Mouse (Mus musculus): Measurements from ENCODE around the gene Helt. TPM values are rescaled to one million over a fixed set of nuclear protein-coding genes. Genes with fewer than 3 reads are reported as not detected.
"Not testable (repeated sequence)": the region's sequence is repeated elsewhere in the genome, so short reads cannot be mapped to it uniquely, and the experiment has no call there.

The Helt gene
- total RNA-seq, 2 experiments from 2014 or later = not detected

- no peak for DNase-seq (ENCODE audit: low spot score in 2 of 2)
Measured at GRCm38 (mm10) chr8:46298847-46299246, 4.4 kb upstream of the Helt start.

- no peak for DNase-seq (ENCODE audit: low spot score in 2 of 2)
Measured at GRCm38 (mm10) chr8:46296551-46296950, 2.1 kb upstream of the Helt start.

GRCm38 (mm10) chr8:46295951-46296350, 1.5 kb upstream of the Helt start:
- no peak for DNase-seq (ENCODE audit: low spot score in 2 of 2)

- no peak for DNase-seq (ENCODE audit: low spot score in 2 of 2)
Measured at GRCm38 (mm10) chr8:46295101-46295534, 647 bp upstream of the Helt start.

GRCm38 (mm10) chr8:46293741-46294151, 725 bp downstream of the Helt start:
- peak in 1 of 2 experiments; percentile 20 for DNase-seq (ENCODE audit: low spot score in 2 of 2)

DNA sequence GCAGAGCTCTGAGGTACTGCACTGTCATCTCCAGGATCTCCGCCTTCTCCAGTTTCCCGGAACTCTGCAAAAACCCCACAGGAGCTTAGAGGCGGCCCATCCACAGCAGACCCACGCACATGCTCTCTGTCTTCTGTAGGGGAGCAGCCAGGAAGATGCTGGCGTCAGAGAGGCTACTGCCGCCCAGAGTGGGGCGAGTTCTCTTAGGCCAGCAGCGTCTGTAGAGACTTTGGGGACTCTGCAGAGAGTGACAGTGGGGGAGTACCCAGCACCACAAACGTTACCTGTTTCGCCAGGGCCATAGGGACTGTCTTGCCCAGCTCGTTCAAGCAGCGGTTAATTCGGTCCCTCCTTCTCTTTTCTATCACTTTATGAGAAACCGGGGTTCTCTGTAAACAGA, 1.3 kb downstream of the Helt start:
- no peak for DNase-seq (ENCODE audit: low spot score in 2 of 2)

- DNase-seq (ENCODE audit: low spot score in 2 of 2) = no peak
Measured at GRCm38 (mm10) chr8:46291931-46292675, 2.4 kb downstream of the Helt start.

- DNase-seq (ENCODE audit: low spot score in 2 of 2) = no peak
Measured at GRCm38 (mm10) chr8:46289274-46289673, 5.2 kb downstream of the Helt start.

DNA sequence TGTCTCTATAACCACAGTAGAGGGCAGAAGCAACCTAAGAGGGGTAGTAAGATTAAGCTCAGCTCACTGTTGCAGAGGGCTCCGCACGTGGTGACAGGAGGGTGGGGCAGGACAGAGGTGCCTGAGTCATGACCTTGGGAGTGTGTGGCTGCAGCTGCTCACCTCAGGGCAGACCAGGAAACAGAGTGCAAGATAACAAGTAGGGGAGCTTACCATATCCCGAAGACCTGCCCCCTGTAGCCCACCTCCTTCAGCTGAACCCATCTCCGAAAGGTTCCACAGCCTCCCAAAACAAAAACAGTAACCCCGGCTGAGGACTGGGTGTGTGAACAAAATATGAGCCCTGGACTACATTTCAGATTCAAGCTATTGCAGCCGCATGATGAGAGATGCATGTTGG, 6.5 kb downstream of the Helt start:
- no peak for DNase-seq (ENCODE audit: low spot score in 2 of 2)

DNA sequence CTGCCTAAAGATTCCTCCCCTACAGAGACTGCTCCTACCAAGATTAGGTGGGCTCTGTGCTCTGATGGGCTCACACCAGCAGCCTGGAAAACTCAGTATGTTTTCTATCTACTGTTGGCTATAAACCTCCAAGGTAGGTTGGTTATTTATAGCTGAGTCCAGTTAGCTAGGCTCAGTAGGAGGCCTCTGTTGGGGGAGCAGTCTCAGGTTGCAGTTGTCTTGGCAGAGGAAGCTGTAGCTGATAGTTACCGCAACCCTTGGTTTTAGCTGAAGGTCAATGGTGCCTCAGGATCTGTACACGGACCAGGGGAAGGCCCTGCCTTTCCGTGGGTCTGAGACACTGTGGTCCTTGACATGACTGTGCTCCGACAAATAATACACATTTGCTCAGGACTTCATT, 8.5 kb downstream of the Helt start:
- no peak for DNase-seq (ENCODE audit: low spot score in 2 of 2)

- peak; percentile 67 to 73 for DNase-seq (ENCODE audit: low spot score in 2 of 2)
Measured at GRCm38 (mm10) chr8:46281536-46281935, 12.9 kb downstream of the Helt start.

DNA sequence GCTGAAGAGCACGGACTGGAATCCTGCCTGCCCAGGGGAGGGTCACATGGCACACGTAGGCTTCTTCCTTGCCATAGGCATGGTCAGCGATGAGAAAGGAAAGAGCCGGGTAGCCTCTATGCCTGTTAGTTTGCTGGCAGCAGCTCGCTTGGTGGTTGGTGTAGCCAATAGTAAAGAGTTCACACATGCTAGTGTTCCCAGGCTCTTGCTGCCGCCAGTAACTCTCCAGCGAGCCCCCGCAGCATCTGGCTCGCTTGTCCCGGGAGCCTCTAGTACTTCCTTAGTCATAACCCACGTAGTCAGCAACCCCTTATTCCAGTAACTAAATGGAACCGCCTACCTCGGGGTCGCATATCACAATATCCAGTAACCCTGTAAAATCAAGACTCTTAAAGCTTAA, 17.5 kb downstream of the Helt start:
- no peak for DNase-seq (ENCODE audit: low spot score in 2 of 2)

DNA sequence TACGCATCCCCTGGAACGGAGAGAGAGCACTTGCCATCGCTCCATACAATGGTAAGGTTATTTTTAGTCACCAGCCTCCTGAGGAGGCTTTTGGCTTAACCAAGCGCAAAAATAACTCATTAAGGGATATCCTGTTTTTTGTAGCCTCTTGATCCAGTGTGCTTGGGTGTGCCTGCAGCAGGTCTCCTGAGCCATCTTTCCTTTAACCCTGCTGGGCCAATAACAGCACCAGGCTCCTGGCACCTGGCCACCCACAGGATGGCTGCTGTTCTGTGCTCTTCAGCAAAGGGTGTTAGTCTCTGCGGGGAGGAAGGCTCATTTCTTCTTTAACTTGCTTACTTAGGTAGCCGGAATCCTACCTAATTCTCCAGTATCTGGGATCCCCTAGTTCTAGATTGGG, 23.7 kb downstream of the Helt start:
- no peak for DNase-seq (ENCODE audit: low spot score in 2 of 2)

DNA sequence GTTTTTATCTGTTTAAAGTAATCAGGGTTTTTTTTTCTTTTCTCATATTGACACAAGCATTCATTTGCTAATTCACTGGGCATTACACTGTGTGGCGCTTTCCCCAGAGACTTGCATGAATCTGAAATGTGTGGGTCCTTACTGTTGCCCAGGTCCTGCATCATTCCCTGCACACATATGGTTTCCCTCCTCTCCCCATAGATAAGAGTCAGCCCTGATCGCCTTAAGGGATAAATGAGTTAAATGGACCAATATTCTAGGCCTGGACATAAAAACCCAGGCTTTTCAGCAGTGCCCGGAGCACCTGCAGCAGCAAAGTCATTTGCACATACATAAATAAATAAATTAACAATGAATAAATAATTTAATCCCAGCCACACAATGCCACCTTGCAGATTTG, 24.3 kb downstream of the Helt start:
- no peak for DNase-seq (ENCODE audit: low spot score in 2 of 2)

GRCm38 (mm10) chr8:46266801-46267200, 27.7 kb downstream of the Helt start:
- no peak for DNase-seq (ENCODE audit: low spot score in 2 of 2)

DNA sequence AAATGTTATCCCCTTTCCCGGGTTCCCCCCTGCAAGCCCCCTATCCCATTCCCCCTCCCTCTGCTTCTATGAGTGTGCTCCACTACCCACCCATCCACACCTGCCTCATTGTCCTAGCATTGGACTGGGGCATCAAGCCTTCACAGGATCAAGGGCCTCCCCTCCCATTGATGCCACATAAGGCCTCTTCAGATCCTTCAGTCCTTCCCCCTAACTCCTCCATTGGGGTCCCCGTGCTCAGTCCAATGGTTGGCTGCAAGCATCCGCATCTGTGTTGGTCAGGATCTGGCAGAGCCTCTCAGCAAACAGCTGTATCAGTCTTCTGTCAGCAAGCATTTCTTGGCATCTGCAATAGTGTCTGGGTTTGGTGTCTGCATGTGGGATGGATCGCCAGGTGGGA, 30.3 kb downstream of the Helt start:
- not testable (repeated sequence) for DNase-seq (ENCODE audit: low spot score in 2 of 2)

DNA sequence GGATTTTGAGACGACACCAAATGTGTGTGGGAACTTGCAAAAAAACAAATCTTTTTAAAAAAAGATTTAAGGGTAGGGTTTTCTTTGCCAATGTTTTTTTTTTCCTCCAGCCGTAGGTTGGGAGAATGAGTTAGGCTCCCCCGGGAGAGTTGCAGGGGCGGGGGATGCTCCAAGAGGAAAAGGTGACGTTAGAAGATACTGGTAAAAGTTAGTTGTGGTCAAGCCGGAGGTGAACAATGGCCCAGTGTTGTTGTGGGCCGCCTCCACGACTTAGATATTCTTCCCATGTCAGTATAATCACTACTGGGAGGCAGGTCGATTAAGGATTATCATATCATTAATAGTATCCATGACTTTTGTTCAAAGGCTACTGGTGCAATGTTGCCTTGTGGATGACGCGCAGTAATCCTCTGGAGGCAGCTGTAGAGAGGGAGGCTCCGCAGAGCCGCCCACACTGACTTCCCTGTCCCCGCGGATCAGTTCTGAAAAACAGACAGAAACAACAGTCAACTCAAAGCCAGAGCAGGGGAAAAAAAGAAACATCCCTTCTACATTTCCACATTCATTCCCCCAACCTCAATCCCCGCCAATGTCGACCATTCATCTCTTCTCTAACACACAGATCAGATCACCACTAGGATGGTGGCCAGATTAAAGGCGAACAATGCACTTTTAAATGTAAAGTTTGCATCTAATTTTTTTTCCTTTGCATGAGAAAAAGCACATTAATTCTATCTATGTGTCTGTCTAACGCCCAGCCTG, 36.4 kb downstream of the Helt start:
- DNase-seq (ENCODE audit: low spot score in 2 of 2) = no peak

DNA sequence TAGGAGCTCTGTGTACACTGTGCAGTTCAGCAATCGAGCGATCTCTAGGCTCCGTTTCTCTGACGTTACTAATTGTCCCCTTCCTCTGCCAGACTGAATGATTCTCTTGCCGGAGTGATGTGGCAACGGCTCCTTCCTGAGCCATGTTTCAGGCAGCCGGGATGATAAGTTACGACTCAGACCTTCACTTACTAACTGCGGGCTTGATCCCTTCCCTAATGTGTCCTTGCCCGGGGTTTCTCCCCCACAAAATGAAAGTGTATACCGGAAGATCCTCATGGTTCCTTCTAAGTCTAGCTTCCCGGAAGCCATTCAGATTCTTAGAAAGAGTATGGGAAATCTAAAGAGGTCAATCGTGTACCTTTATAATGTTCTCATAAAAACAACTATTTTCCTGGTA, 42.0 kb downstream of the Helt start:
- DNase-seq (ENCODE audit: low spot score in 2 of 2) = no peak

DNA sequence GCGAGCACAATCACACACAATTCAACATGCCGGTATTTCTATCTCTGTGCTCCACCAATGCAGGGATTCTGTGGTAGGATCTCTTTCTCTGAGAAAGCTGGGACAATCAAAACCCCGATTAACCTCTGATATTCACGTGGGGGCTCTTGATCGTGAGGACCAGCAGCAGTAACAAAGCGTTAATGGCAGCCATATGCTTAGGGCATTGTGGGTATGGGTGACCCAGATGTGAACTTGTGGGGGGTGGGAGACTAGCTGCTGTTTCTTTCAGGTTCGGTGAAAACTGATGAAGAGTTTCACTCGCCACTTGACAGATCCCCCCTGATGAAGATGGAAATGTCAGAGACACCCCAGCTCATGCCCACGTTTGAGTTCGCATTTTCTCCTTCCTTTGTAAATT, 42.9 kb downstream of the Helt start:
- no peak for DNase-seq (ENCODE audit: low spot score in 2 of 2)

GRCm38 (mm10) chr8:46246346-46246745, 48.1 kb downstream of the Helt start:
- DNase-seq (ENCODE audit: low spot score in 2 of 2) = no peak

GRCm38 (mm10) chr8:46242946-46243345, 51.5 kb downstream of the Helt start:
- DNase-seq (ENCODE audit: low spot score in 2 of 2) = no peak
